Mouse (Mus musculus) lung, postnatal 0 days (tissue): ENCODE data around the gene Akap11. TPM values are rescaled to one million over a fixed set of nuclear protein-coding genes. Genes with fewer than 3 reads are reported as not detected.

ENCODE experiments used
- ATAC-seq: fragments of 200-750 bp; cut with Nextera tagmentation; 2 replicates; pipeline ENCODE4 v1.8.0; 2017; ENCODE audit warnings: moderate library complexity
- DNase-seq: peaks from one replicate; pipeline ENCODE4 v3.0.0-alpha.2; 2016; ENCODE audit warnings: low spot score
- H3K27ac ChIP-seq: fragments of 300-500 bp; sonication (generic); 2 replicates; pipeline ENCODE4 v1.5.1; 2014; ENCODE audit warnings: antibody characterized with exemption, mild to moderate bottlenecking, low read length, mixed read lengths
- H3K27me3 ChIP-seq: fragments of 300-500 bp; sonication (generic); replicated peaks from 2 replicates; pipeline ENCODE4 v1.6.1; 2014; ENCODE audit warnings: low read length, mixed read lengths; ENCODE audit not compliant: insufficient read depth
- H3K36me3 ChIP-seq: fragments of 300-500 bp; sonication (generic); 2 replicates; pipeline ENCODE4 v1.6.1; 2014; ENCODE audit warnings: low read length, mixed read lengths; ENCODE audit not compliant: insufficient read depth
- H3K4me1 ChIP-seq: fragments of 300-500 bp; sonication (generic); 2 replicates; pipeline ENCODE4 v1.6.1; 2014; ENCODE audit warnings: antibody characterized with exemption, low read depth, low read length, mixed read lengths; ENCODE audit not compliant: insufficient read depth
- H3K4me2 ChIP-seq: fragments of 300-500 bp; sonication (generic); replicated peaks from 2 replicates; pipeline ENCODE4 v1.6.1; 2014; ENCODE audit warnings: low read depth, mild to moderate bottlenecking, low read length, moderate library complexity, mixed read lengths
- H3K4me3 ChIP-seq: fragments of 300-500 bp; sonication (generic); 2 replicates; pipeline ENCODE4 v1.5.1; 2014; ENCODE audit warnings: low read depth, low read length
- H3K9ac ChIP-seq: fragments of 300-500 bp; sonication (generic); replicated peaks from 2 replicates; pipeline ENCODE4 v1.6.1; 2014; ENCODE audit warnings: low read depth, mild to moderate bottlenecking
- H3K9me3 ChIP-seq: fragments of 300-500 bp; sonication (generic); 2 replicates; pipeline ENCODE4 v1.6.1; 2016; ENCODE audit warnings: low read length, mixed read lengths
- CTCF ChIP-seq: IDR thresholded peaks from 2 replicates; pipeline ENCODE4 v1.5.1; 2016; ENCODE audit warnings: antibody characterized with exemption, mild to moderate bottlenecking
- EP300 ChIP-seq: IDR thresholded peaks from 2 replicates; pipeline ENCODE4 v1.6.1; 2016; ENCODE audit warnings: antibody characterized with exemption, mild to moderate bottlenecking, control low read depth
- WGBS: fragments of 180-500 bp; shearing (Covaris S2); extraction: QIAGEN DNeasy Blood & Tissue Kit; methylation state at CpG from one replicate; pipeline ENCODE4 v1.1.7; 2014; 5-methylcytosine and 5-hydroxymethylcytosine counted together
- polyA plus RNA-seq: library from polyadenylated mRNA; unstranded; fragments of >200 nt; fragmentation: Nextera tagmentation; extraction: Ambion mirVana; gene quantifications from 2 replicates; pipeline ENCODE4 v1.2.1, GENCODE M21; 2015

Gene Akap11
- polyA plus RNA-seq, 1 experiment from 2014 or later, result 9.4 TPM

- TF ChIP-seq EP300, result no peak
- TF ChIP-seq CTCF, result no peak
- H3K9me3 ChIP-seq, result no peaks in the 10 kb centered on the region
- H3K27ac ChIP-seq, result no peak overlapping the region
- no peak for ATAC-seq
- H3K27me3 ChIP-seq, result no peaks in the 10 kb centered on the region
- no peak overlapping the region for H3K4me3 ChIP-seq
- H3K4me2 ChIP-seq, result no peak overlapping the region
- no peaks in the 10 kb centered on the region for H3K36me3 ChIP-seq
- no peak for DNase-seq
- H3K4me1 ChIP-seq, result peaks cover 21% of the 10 kb centered on the region; the same call in 1 of the 2 replicates
- WGBS, result 60% methylated on average over 3 of the region's 3 CpGs
- no peak overlapping the region for H3K9ac ChIP-seq
These were observed 2.9 kb downstream of the Akap11 start for GRCm38 (mm10) chr14:78533701-78534100.

- peak; percentile 27 for ATAC-seq
- 54% methylated on average over 6 of the region's 6 CpGs for WGBS
- 0 out of 2 replicates have a peak overlapping the region, but pooled peaks have one; percentile 34 for H3K27ac ChIP-seq
- H3K4me1 ChIP-seq, result peaks cover 23% of the 10 kb centered on the region; the same call in 1 of the 2 replicates
- no peaks in the 10 kb centered on the region for H3K27me3 ChIP-seq
- DNase-seq, result peak; percentile 76
- no peak overlapping the region for H3K4me2 ChIP-seq
- H3K9ac ChIP-seq, result no peak overlapping the region
- H3K36me3 ChIP-seq, result no peaks in the 10 kb centered on the region
- H3K4me3 ChIP-seq, result no peak overlapping the region
- peak; percentile 86 for TF ChIP-seq EP300
- no peak for TF ChIP-seq CTCF
- H3K9me3 ChIP-seq, result no peaks in the 10 kb centered on the region
These were observed 4.3 kb downstream of the Akap11 start for GRCm38 (mm10) chr14:78532345-78532744.

- no peak for TF ChIP-seq EP300
- TF ChIP-seq CTCF, result no peak
- Histone ChIP-seq H3K9ac (no peak overlapping the region), H3K4me3 (no peak overlapping the region), H3K4me1 (peaks cover 25% of the 10 kb centered on the region; the same call in 1 of the 2 replicates), H3K4me2 (no peak overlapping the region), H3K36me3 (no peaks in the 10 kb centered on the region), H3K27me3 (no peaks in the 10 kb centered on the region), H3K9me3 (no peaks in the 10 kb centered on the region), H3K27ac (no peak overlapping the region)
- DNase-seq, result no peak
- ATAC-seq, result no peak
- WGBS, result 82% methylated on average over 3 of the region's 3 CpGs
These were observed 6.4 kb downstream of the Akap11 start for GRCm38 (mm10) chr14:78530256-78530655.

GRCm38 (mm10) chr14:78528461-78529425 is 7.9 kb downstream of the Akap11 start:
- Histone ChIP-seq H3K4me3 (no peak overlapping the region), H3K4me1 (peaks cover 25% of the 10 kb centered on the region; the same call in 1 of the 2 replicates), H3K9me3 (no peaks in the 10 kb centered on the region), H3K36me3 (no peaks in the 10 kb centered on the region), H3K4me2 (no peak overlapping the region), H3K9ac (no peak overlapping the region), H3K27me3 (no peaks in the 10 kb centered on the region), H3K27ac (peak overlapping the region; percentile 45; the same call in 1 of the 2 replicates)
- WGBS, result 19% methylated on average over 8 of the region's 8 CpGs
- DNase-seq (peak; percentile 40), ATAC-seq (peak; percentile 29; the same call in 1 of the 2 replicates)
- no peak for TF ChIP-seq EP300
- no peak for TF ChIP-seq CTCF

GRCm38 (mm10) chr14:78526907-78527306 is 9.7 kb downstream of the Akap11 start:
- Histone ChIP-seq H3K9me3 (no peaks in the 10 kb centered on the region), H3K27ac (no peak overlapping the region), H3K4me2 (no peak overlapping the region), H3K4me1 (peaks cover 22% of the 10 kb centered on the region; the same call in 1 of the 2 replicates), H3K4me3 (no peak overlapping the region), H3K27me3 (no peaks in the 10 kb centered on the region), H3K9ac (no peak overlapping the region), H3K36me3 (no peaks in the 10 kb centered on the region)
- no peak for ATAC-seq
- 72% methylated on average over 6 of the region's 6 CpGs for WGBS
- TF ChIP-seq CTCF, result no peak
- TF ChIP-seq EP300, result no peak
- DNase-seq, result no peak

GRCm38 (mm10) chr14:78526475-78526874 is 10.1 kb downstream of the Akap11 start:
- H3K27me3 ChIP-seq, result no peaks in the 10 kb centered on the region
- H3K9me3 ChIP-seq, result no peaks in the 10 kb centered on the region
- WGBS, result 39% methylated on average over 3 of the region's 3 CpGs
- no peaks in the 10 kb centered on the region for H3K36me3 ChIP-seq
- DNase-seq, result no peak
- peaks cover 22% of the 10 kb centered on the region; the same call in 1 of the 2 replicates for H3K4me1 ChIP-seq
- TF ChIP-seq EP300 (no peak), CTCF (no peak)
- no peak overlapping the region for H3K9ac ChIP-seq
- no peak overlapping the region for H3K27ac ChIP-seq
- no peak for ATAC-seq
- H3K4me2 ChIP-seq, result no peak overlapping the region
- no peak overlapping the region for H3K4me3 ChIP-seq
